Mouse (Mus musculus) gastrocnemius, postnatal 10 days (tissue): ENCODE measurements around the gene Rnf157. TPM values are rescaled to one million over a fixed set of nuclear protein-coding genes. Genes with fewer than 3 reads are reported as not detected.

Experiments
- DNase-seq: peaks from one replicate; pipeline ENCODE4 v3.0.0; 2021; ENCODE audit warnings: mixed read lengths
- total RNA-seq, 2 experiments: library from RNA; stranded (reverse); gene quantifications; 2 replicates each; pipeline ENCODE4 v1.2.3; 2021

Gene Rnf157
- total RNA-seq, 2 experiments from 2014 or later, result 43.1 to 43.3 TPM

DNA sequence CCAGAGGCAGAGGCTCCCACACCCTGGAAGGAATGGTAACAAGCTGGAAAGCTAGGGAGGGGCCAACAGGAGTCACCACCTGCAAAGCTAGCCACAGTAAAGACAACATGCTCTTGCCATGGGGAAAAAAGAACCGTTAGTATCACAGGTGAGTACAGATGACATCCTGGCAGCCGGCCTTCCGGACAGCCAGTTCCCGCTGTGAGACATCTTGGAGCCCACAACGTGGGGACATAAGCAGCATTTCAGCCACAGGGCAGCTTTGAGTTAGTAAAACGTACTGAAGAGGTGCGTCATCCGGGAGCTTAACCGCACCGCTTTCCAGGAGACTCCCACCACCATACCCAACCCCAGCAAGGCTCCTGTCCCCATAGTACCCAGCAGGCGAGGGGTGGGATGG lies 114.6 kb downstream of the Rnf157 start:
- DNase-seq, result no peak

DNA sequence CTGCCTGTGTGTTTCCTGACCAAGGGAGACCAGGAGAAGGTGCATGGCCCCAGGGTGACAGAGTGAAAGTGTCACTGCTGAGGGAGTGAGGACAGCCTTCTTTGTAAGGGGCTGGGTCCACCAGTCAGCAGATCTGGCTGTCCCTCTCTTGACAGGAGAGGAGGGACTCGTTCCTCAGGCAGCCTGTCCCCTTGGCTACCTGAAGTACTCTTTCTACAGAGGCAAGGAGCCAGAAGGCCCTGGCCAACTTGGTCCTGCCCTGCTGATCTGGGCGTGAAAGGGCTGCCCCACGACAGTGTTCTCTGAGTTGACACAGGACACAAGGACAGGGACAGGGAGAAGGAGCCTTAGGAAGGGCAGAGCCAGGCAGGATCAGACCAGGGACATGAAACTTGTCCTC lies 115.8 kb downstream of the Rnf157 start:
- no peak for DNase-seq

DNA sequence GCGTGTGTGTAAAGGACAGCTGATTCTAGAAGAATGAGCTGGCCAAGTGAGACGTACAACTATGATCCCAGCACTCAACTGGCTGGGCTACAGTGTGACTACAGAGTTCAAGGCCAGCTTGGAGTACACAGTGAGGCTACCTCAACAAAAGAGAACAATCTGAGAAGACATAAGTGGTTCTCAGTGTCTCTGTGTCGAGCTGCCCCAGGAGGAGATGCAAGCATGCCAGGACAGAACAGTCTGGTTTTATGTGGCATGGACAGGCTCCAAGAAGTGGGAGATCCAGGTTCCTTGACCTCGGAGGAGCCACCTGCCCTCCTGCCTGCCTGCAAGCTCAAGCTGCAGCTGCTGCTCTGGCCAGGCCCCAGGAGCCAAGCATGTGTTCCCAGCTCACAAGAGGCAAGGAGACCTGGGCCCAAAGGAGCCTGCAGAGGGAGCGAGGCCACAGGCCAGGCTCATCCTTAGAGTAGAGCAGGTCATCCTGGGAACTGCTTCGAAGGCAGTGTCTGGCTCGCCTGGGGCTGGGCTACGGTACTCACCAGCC lies 116.6 kb downstream of the Rnf157 start:
- no peak for DNase-seq

DNA sequence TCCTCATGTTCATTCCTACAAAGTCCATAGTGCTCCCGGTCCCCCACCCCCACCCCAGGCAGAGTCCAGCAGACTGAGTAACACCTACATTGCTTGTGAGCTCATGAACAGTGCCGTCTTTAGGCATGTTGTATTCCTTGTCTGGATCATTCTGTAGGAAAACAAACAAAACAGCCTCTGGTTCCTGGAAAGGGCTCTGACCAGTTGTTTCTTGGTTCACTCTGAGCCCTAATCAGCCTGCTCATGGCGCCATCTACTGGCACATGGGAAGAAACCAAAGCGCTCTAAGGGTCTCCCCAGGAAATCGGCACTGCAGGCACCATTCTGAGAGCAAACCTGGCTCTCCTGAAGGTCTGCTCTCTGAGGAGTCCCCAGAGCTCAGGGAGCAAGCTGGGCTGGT lies 118.5 kb downstream of the Rnf157 start:
- DNase-seq, result peak; percentile 66

- DNase-seq, result no peak
Observed at GRCm38 (mm10) chr11:116293538-116294137, 119.2 kb downstream of the Rnf157 start.

GRCm38 (mm10) chr11:116292401-116292800 lies 120.4 kb downstream of the Rnf157 start:
- no peak for DNase-seq

- DNase-seq, result no peak
Observed at GRCm38 (mm10) chr11:116290556-116290955, 122.3 kb downstream of the Rnf157 start.

GRCm38 (mm10) chr11:116287351-116287750 lies 125.5 kb downstream of the Rnf157 start:
- peak; percentile 41 for DNase-seq

Other genes with a start within 250 kb of the Rnf157 start
- 10 to 100 TPM; 13.8 to 18.2 TPM for gene Fbf1, start 244.9 kb downstream of the Rnf157 start, total RNA-seq
- 10 to 100 TPM; 28.5 to 31.3 TPM for gene Ten1, start 214.2 kb downstream of the Rnf157 start, total RNA-seq
- gene Acox1, start 214.0 kb downstream of the Rnf157 start, total RNA-seq, result 10 to 100 TPM; 39.1 to 41.4 TPM
- under 1 TPM; 0.09 to 0.34 TPM for gene Evpl, start 175.0 kb downstream of the Rnf157 start, total RNA-seq
- gene Srp68, start 138.8 kb downstream of the Rnf157 start, total RNA-seq, result 10 to 100 TPM; 74.6 to 77.9 TPM
- gene Galr2, start 132.1 kb downstream of the Rnf157 start, total RNA-seq, result under 1 TPM; 0.66 to 0.84 TPM
- gene Exoc7, start 105.8 kb downstream of the Rnf157 start, total RNA-seq, result 10 to 100 TPM; 62.7 to 68.3 TPM
- gene Foxj1, start 77.6 kb downstream of the Rnf157 start, total RNA-seq, result under 1 TPM; 0.14 to 0.29 TPM
- gene Ubald2, start 21.1 kb upstream of the Rnf157 start, total RNA-seq, result 10 to 100 TPM; 48.1 to 54.4 TPM
- not detected for gene Qrich2, start 53.2 kb upstream of the Rnf157 start, total RNA-seq
- gene Prpsap1, start 81.2 kb upstream of the Rnf157 start, total RNA-seq, result 10 to 100 TPM; 34.8 to 35.4 TPM
- gene Sphk1, start 117.9 kb upstream of the Rnf157 start, total RNA-seq, result 1 to 10 TPM; 3.7 to 4.0 TPM
- gene Ube2o, start 168.4 kb upstream of the Rnf157 start, total RNA-seq, result 10 to 100 TPM; 20.7 to 24.9 TPM
- not detected for gene Aanat, start 173.4 kb upstream of the Rnf157 start, total RNA-seq
- 1 to 10 TPM; 5.2 to 8.4 TPM for gene Rhbdf2, start 214.0 kb upstream of the Rnf157 start, total RNA-seq
- gene Prcd, start 240.5 kb upstream of the Rnf157 start, total RNA-seq, result under 1 TPM in 1 of 2 experiments, not detected in 1; 0.81 TPM
- gene Cygb, start 241.3 kb upstream of the Rnf157 start, total RNA-seq, result 10 to 100 TPM; 26.6 to 30.3 TPM